Mouse (Mus musculus) thymus, adult 2 months (tissue): Measurements from ENCODE around the gene Mrps10.

Experiments used
- CTCF ChIP-seq: fragments of 200-500 bp; IDR thresholded peaks from 2 replicates; pipeline ENCODE4 v1.5.1; 2012; ENCODE audit warnings: mild to moderate bottlenecking, control low read depth, low read length, moderate library complexity, borderline replicate concordance; ENCODE audit not compliant: control insufficient read depth, poor library complexity, insufficient read depth; ENCODE audit errors: extremely low read depth
- POLR2A ChIP-seq: fragments of 200-500 bp; IDR thresholded peaks from 2 replicates; pipeline ENCODE4 v1.6.1; 2012; ENCODE audit warnings: mild to moderate bottlenecking, low read length, control low read depth, moderate library complexity; ENCODE audit not compliant: control insufficient read depth, poor library complexity, insufficient read depth; ENCODE audit errors: extremely low read depth

DNA sequence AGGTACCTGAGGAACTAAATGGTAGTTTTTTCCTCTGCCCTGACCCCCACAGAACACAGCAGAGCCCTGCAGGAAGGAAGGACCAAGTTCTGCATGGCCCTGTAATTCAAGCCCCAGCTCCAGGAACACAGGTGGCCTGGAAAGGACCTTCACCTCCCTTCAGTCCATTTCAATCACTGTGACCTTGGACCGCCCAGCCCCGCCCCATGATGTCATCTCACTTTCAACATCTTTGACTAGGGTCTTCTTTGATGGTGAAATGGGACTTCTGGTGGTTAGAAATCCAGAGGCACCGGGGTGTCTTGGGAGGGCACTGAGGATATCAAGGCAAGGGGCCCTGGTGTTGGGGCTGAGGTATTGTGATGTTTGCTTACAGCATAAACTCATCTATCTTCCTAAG lies 52.9 kb downstream of the Mrps10 start:
- TF ChIP-seq CTCF = no peak
- no peak for TF ChIP-seq POLR2A
